Mouse (Mus musculus) forebrain, embryonic 16.5 days (tissue): ENCODE results near the gene Nectin1. TPM values are rescaled to one million over a fixed set of nuclear protein-coding genes. Genes with fewer than 3 reads are reported as not detected.

Source experiments
- ATAC-seq: fragments of 200-750 bp; cut with Nextera tagmentation; 2 replicates; pipeline ENCODE4 v1.8.0; 2017; ENCODE audit warnings: mild to moderate bottlenecking, moderate library complexity
- H3K27ac ChIP-seq: fragments of 300-500 bp; sonication (generic); 2 replicates; pipeline ENCODE4 v1.5.1; 2014; ENCODE audit warnings: low read length, control low read depth
- H3K27me3 ChIP-seq: fragments of 300-500 bp; sonication (generic); replicated peaks from 2 replicates; pipeline ENCODE4 v1.6.1; 2014; ENCODE audit warnings: low read length; ENCODE audit not compliant: control insufficient read depth, insufficient read depth
- H3K36me3 ChIP-seq: fragments of 300-500 bp; sonication (generic); 2 replicates; pipeline ENCODE4 v1.6.1; 2014; ENCODE audit not compliant: control insufficient read depth, insufficient read depth
- H3K4me1 ChIP-seq: fragments of 300-500 bp; sonication (generic); replicated peaks from 2 replicates; pipeline ENCODE4 v1.6.1; 2014; ENCODE audit warnings: low read length; ENCODE audit not compliant: control insufficient read depth, insufficient read depth
- H3K4me2 ChIP-seq: fragments of 300-500 bp; sonication (generic); 2 replicates; pipeline ENCODE4 v1.6.1; 2014; ENCODE audit warnings: mild to moderate bottlenecking, low read length, control low read depth
- H3K4me3 ChIP-seq: fragments of 300-500 bp; sonication (generic); replicated peaks from 2 replicates; pipeline ENCODE4 v1.5.1; 2014; ENCODE audit warnings: mild to moderate bottlenecking, low read length, control low read depth
- H3K9ac ChIP-seq: fragments of 300-500 bp; sonication (generic); replicated peaks from 2 replicates; pipeline ENCODE4 v1.6.1; 2014; ENCODE audit warnings: low read depth, low read length, control low read depth
- H3K9me3 ChIP-seq: fragments of 300-500 bp; sonication (generic); 2 replicates; pipeline ENCODE4 v1.6.1; 2016; ENCODE audit warnings: low read length; ENCODE audit not compliant: control insufficient read depth
- WGBS: fragments of 180-500 bp; shearing (Covaris S2); extraction: QIAGEN DNeasy Blood & Tissue Kit; methylation state at CpG from one replicate; pipeline ENCODE4 v1.1.7; 2014; 5-methylcytosine and 5-hydroxymethylcytosine counted together
- polyA plus RNA-seq: library from polyadenylated mRNA; unstranded; fragments of >200 nt; fragmentation: Nextera tagmentation; extraction: Ambion mirVana; gene quantifications from 2 replicates; pipeline ENCODE4 v1.2.1, GENCODE M21; 2015

Nectin1 gene
- 8.6 and 10.1 TPM in 2 replicates for polyA plus RNA-seq

GRCm38 (mm10) chr9:43743647-43744137 lies at the start of gene Nectin1:
Gene Nectin1, plus strand, starts transcription at chr9:43743984.
- H3K27ac ChIP-seq = peak within 1 kb of the TSS; percentile 97
- ATAC-seq = peak; percentile 92
- WGBS = under 1% methylated on average over 43 of the region's 51 CpGs
- no peaks in the 10 kb centered on the region for H3K9me3 ChIP-seq
- peaks cover 42% of the 10 kb centered on the region for H3K4me1 ChIP-seq
- H3K36me3 ChIP-seq = no peaks in the 10 kb centered on the region
- peak within 1 kb of the TSS; percentile 85 for H3K4me2 ChIP-seq
- no peaks in the 10 kb centered on the region for H3K27me3 ChIP-seq
- peak within 1 kb of the TSS; percentile 52 for H3K4me3 ChIP-seq
- peak within 1 kb of the TSS; percentile 95 for H3K9ac ChIP-seq

- Histone ChIP-seq H3K4me1 (peaks cover 16% of the 10 kb centered on the region), H3K27ac (no peak overlapping the region), H3K4me2 (no peak overlapping the region), H3K36me3 (no peaks in the 10 kb centered on the region), H3K27me3 (no peaks in the 10 kb centered on the region), H3K9ac (no peak overlapping the region), H3K4me3 (no peak overlapping the region), H3K9me3 (no peaks in the 10 kb centered on the region)
- WGBS = 7% methylated on average over 8 of the region's 8 CpGs
- no peak for ATAC-seq
Observed at GRCm38 (mm10) chr9:43698080-43698712, 45.6 kb upstream of the Nectin1 start.

GRCm38 (mm10) chr9:43698841-43699240 lies 44.9 kb upstream of the Nectin1 start:
- H3K4me1 ChIP-seq = peaks cover 16% of the 10 kb centered on the region
- no peak overlapping the region for H3K4me3 ChIP-seq
- no peaks in the 10 kb centered on the region for H3K36me3 ChIP-seq
- no peaks in the 10 kb centered on the region for H3K9me3 ChIP-seq
- H3K27ac ChIP-seq = no peak overlapping the region
- no peak overlapping the region for H3K4me2 ChIP-seq
- H3K27me3 ChIP-seq = no peaks in the 10 kb centered on the region
- WGBS = 79% methylated on average over 10 of the region's 10 CpGs
- no peak overlapping the region for H3K9ac ChIP-seq
- ATAC-seq = no peak

- peak; percentile 93 for ATAC-seq
- H3K36me3 ChIP-seq = no peaks in the 10 kb centered on the region
- H3K4me2 ChIP-seq = peak overlapping the region; percentile 8
- no peak overlapping the region for H3K9ac ChIP-seq
- peaks cover 16% of the 10 kb centered on the region for H3K4me1 ChIP-seq
- H3K4me3 ChIP-seq = no peak overlapping the region
- WGBS = 32% methylated on average over 11 of the region's 11 CpGs
- H3K27ac ChIP-seq = peak overlapping the region; percentile 89
- H3K9me3 ChIP-seq = no peaks in the 10 kb centered on the region
- no peaks in the 10 kb centered on the region for H3K27me3 ChIP-seq
Observed at GRCm38 (mm10) chr9:43699417-43700225, 44.2 kb upstream of the Nectin1 start.

- peak overlapping the region; percentile 89 for H3K27ac ChIP-seq
- ATAC-seq = peak; percentile 82
- no peaks in the 10 kb centered on the region for H3K9me3 ChIP-seq
- H3K4me3 ChIP-seq = no peak overlapping the region
- H3K36me3 ChIP-seq = no peaks in the 10 kb centered on the region
- H3K4me1 ChIP-seq = peaks cover 16% of the 10 kb centered on the region
- no peaks in the 10 kb centered on the region for H3K27me3 ChIP-seq
- no peak overlapping the region; the same call in 1 of the 2 replicates for H3K4me2 ChIP-seq
- H3K9ac ChIP-seq = no peak overlapping the region
- 48% methylated on average over 3 of the region's 3 CpGs for whole genome bisulfite sequencing
Observed at GRCm38 (mm10) chr9:43700226-43700579, 43.6 kb upstream of the Nectin1 start.

GRCm38 (mm10) chr9:43701748-43702147 lies 42.0 kb upstream of the Nectin1 start:
- Histone ChIP-seq H3K4me1 (peaks cover 16% of the 10 kb centered on the region), H3K27ac (no peak overlapping the region), H3K36me3 (no peaks in the 10 kb centered on the region), H3K4me2 (no peak overlapping the region), H3K9me3 (no peaks in the 10 kb centered on the region), H3K9ac (no peak overlapping the region), H3K4me3 (no peak overlapping the region), H3K27me3 (no peaks in the 10 kb centered on the region)
- ATAC-seq = no peak

GRCm38 (mm10) chr9:43707571-43707970 lies 36.2 kb upstream of the Nectin1 start:
- WGBS = 81% methylated on average over 4 of the region's 4 CpGs
- no peak overlapping the region for H3K9ac ChIP-seq

GRCm38 (mm10) chr9:43708715-43709114 lies 35.1 kb upstream of the Nectin1 start:
- Histone ChIP-seq H3K4me2 (no peak overlapping the region), H3K9ac (no peak overlapping the region), H3K36me3 (no peaks in the 10 kb centered on the region), H3K4me1 (no peaks in the 10 kb centered on the region), H3K27me3 (no peaks in the 10 kb centered on the region), H3K9me3 (no peaks in the 10 kb centered on the region), H3K4me3 (no peak overlapping the region), H3K27ac (no peak overlapping the region)
- ATAC-seq = no peak
- WGBS = 76% methylated on average over 2 of the region's 2 CpGs

More at GRCm38 (mm10) chr9:43707571-43707970, 36.2 kb upstream of the Nectin1 start:
- Histone ChIP-seq H3K4me3 (no peak overlapping the region), H3K4me1 (no peaks in the 10 kb centered on the region), H3K4me2 (no peak overlapping the region), H3K27ac (no peak overlapping the region), H3K9me3 (no peaks in the 10 kb centered on the region), H3K36me3 (no peaks in the 10 kb centered on the region), H3K27me3 (no peaks in the 10 kb centered on the region)
- ATAC-seq = no peak

GRCm38 (mm10) chr9:43713432-43713831 lies 30.4 kb upstream of the Nectin1 start:
- Histone ChIP-seq H3K36me3 (no peaks in the 10 kb centered on the region), H3K9me3 (no peaks in the 10 kb centered on the region), H3K27ac (no peak overlapping the region), H3K4me3 (no peak overlapping the region), H3K4me1 (no peaks in the 10 kb centered on the region), H3K27me3 (no peaks in the 10 kb centered on the region), H3K4me2 (no peak overlapping the region), H3K9ac (no peak overlapping the region)
- 78% methylated on average over 3 of the region's 3 CpGs for WGBS
- ATAC-seq = no peak
